Mouse (Mus musculus) B cell, adult 2 months (primary cell): ENCODE data around the gene Pbxip1.
"Not testable (repeated sequence)": the region's sequence is repeated elsewhere in the genome, so short reads cannot be mapped to it uniquely, and the experiment has no call there.

Source experiments
- DNase-seq, 2 experiments: peaks; one replicate each; pipeline ENCODE4 v3.0.0; 2022

Pbxip1 gene

GRCm38 (mm10) chr3:89410864-89411263 lies 25.6 kb upstream of the Pbxip1 start:
- no peak for DNase-seq

- DNase-seq = peak; percentile 95 to 97
These were observed 24.8 kb upstream of the Pbxip1 start, which contains the start of gene Flad1 for GRCm38 (mm10) chr3:89411490-89412393. Gene Flad1 (minus strand): TSS chr3:89411870.

GRCm38 (mm10) chr3:89416158-89416557 lies 20.3 kb upstream of the Pbxip1 start:
- no peak for DNase-seq

- no peak for DNase-seq
These were observed 19.4 kb upstream of the Pbxip1 start for GRCm38 (mm10) chr3:89417131-89417530.

- DNase-seq = no peak
These were observed 18.7 kb upstream of the Pbxip1 start for GRCm38 (mm10) chr3:89417840-89418169.

GRCm38 (mm10) chr3:89418170-89418860 lies 18.2 kb upstream of the Pbxip1 start, which contains the start of the genes Cks1b and Shc1:
Gene Cks1b (minus strand): TSS chr3:89418383.
Gene Shc1 (plus strand): TSS chr3:89418443.
- DNase-seq = peak; percentile 86 to 89

GRCm38 (mm10) chr3:89418861-89419250 lies 17.6 kb upstream of the Pbxip1 start:
- DNase-seq = no peak

GRCm38 (mm10) chr3:89419571-89419970 lies 16.9 kb upstream of the Pbxip1 start:
- no peak for DNase-seq

- no peak for DNase-seq
These were observed 16.5 kb upstream of the Pbxip1 start for GRCm38 (mm10) chr3:89419981-89420380.

- no peak for DNase-seq
These were observed 16.1 kb upstream of the Pbxip1 start for GRCm38 (mm10) chr3:89420421-89420820.

GRCm38 (mm10) chr3:89421002-89421774 lies 15.3 kb upstream of the Pbxip1 start:
- no peak for DNase-seq

- DNase-seq = no peak
These were observed 14.6 kb upstream of the Pbxip1 start for GRCm38 (mm10) chr3:89421810-89422473.

GRCm38 (mm10) chr3:89422556-89423205 lies 13.8 kb upstream of the Pbxip1 start:
- DNase-seq = no peak

GRCm38 (mm10) chr3:89424416-89425140 lies 11.9 kb upstream of the Pbxip1 start:
- no peak for DNase-seq

GRCm38 (mm10) chr3:89425141-89425525 lies 11.4 kb upstream of the Pbxip1 start:
- no peak for DNase-seq

GRCm38 (mm10) chr3:89425876-89426275 lies 10.6 kb upstream of the Pbxip1 start:
- no peak for DNase-seq

GRCm38 (mm10) chr3:89429021-89429420 lies 7.5 kb upstream of the Pbxip1 start:
- DNase-seq = not testable (repeated sequence)

- DNase-seq = peak; percentile 86
These were observed 6.0 kb upstream of the Pbxip1 start, which contains the start of gene Pygo2 for GRCm38 (mm10) chr3:89430171-89431159. Gene Pygo2 (plus strand): TSS chr3:89430214.

GRCm38 (mm10) chr3:89432606-89433005 lies 3.9 kb upstream of the Pbxip1 start:
- DNase-seq = no peak

GRCm38 (mm10) chr3:89434532-89434931 lies 2.0 kb upstream of the Pbxip1 start:
- DNase-seq = no peak
